Mouse (Mus musculus): ENCODE data around the gene Ankmy1. TPM values are rescaled to one million over a fixed set of nuclear protein-coding genes. Genes with fewer than 3 reads are reported as not detected.

Ankmy1 gene
- total and polyA plus RNA-seq, 3 experiments, result 0.07 to 0.13 TPM; not detected in 1

GRCm38 (mm10) chr1:92914993-92915392, 12.3 kb upstream of the Ankmy1 start:
- dilution Hi-C loops (cut with MboI; ENCODE audit: extremely low pct_ligation_motif_present, extremely low pct_unique_long_range_greater_than_20kb, low sequenced_read_pairs), result no loop called here
- in situ Hi-C loops (cut with MboI; ENCODE audit: low pct_ligation_motif_present, low pct_unique_long_range_greater_than_20kb, low sequenced_read_pairs), result no loop called here
- Histone ChIP-seq H3K36me3 (replicated peaks in 1 of 2; ENCODE audit: control insufficient read depth in 1 of 2, insufficient read depth in 1 of 2, low read length in 1 of 2) (peaks cover 51 to 69% of the 10 kb centered on the region in 2 experiments), H3K79me2 (replicated peaks; ENCODE audit: control insufficient read depth, extremely low read depth, insufficient read depth, poor library complexity, severe bottlenecking) (no peaks in the 10 kb centered on the region), H3K4me1 (ENCODE audit: control insufficient read depth in 1 of 2, insufficient read depth in 2 of 2) (peaks cover 7 to 21% of the 10 kb centered on the region in 2 experiments), H3K27me3 (replicated peaks) (peaks cover 1% of the 10 kb centered on the region), H3K4me2 (ENCODE audit: insufficient read depth, low read depth, poor library complexity, severe bottlenecking) (no peak overlapping the region), H3K4me3 (replicated peaks in 1 of 3; ENCODE audit: low read depth in 2 of 3, low read length in 2 of 3, poor library complexity in 1 of 3) (no peak overlapping the region), H3K9ac (ENCODE audit: insufficient read depth, low read depth) (no peak overlapping the region), H3K27ac (ENCODE audit: insufficient read depth, low read depth) (no peak overlapping the region), H3K9me3 (replicated peaks; ENCODE audit: low read length) (no peaks in the 10 kb centered on the region)
- no peak for DNase-seq (ENCODE audit: extremely low read depth)
- TF ChIP-seq NRF1 (IDR thresholded peaks at IDR 0.05; ENCODE audit: low read depth, low read length), result no peak
- TF ChIP-seq GABPA (IDR thresholded peaks at IDR 0.05; ENCODE audit: insufficient replicate concordance, low read depth, low read length), result no peak
- no peak for TF ChIP-seq HCFC1 (IDR thresholded peaks at IDR 0.05; ENCODE audit: low read depth, low read length)
- no peak for TF ChIP-seq ETS1 (conservative IDR thresholded peaks at IDR 0.05; ENCODE audit: low read depth, low read length)
- TF ChIP-seq TCF12 (IDR thresholded peaks at IDR 0.05; ENCODE audit: low read depth, low read length), result no peak
- TF ChIP-seq ZC3H11A (IDR thresholded peaks at IDR 0.05; ENCODE audit: low read depth, low read length), result no peak
- TF ChIP-seq SMC3 (IDR thresholded peaks at IDR 0.05; ENCODE audit: low read depth, low read length), result no peak
- no peak for TF ChIP-seq MXI1 (IDR thresholded peaks at IDR 0.05; ENCODE audit: low read depth, low read length)
- no peak for TF ChIP-seq IRF4 (IDR thresholded peaks at IDR 0.05; ENCODE audit: low read depth, low read length)

DNA sequence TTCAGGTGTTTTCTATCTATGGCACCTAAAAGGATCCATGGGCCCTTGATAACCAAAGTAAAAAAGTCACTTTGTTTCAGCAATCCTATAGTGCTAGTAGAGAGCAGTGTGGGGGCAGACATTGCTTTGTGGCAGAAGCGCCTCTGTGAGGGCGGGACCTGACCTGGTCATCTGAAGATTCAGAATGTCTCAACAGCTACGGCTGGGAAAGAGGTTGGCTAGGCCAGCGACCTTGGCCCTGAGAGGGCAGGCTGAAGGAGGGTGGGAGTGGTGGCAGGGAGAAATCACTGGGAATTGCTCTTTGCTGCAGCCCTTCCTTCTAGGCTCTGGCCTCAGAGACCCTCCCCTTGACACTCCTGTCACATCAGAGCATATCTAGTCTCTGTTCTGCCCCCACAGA, 11.5 kb upstream of the Ankmy1 start:
- DNase-seq (ENCODE audit: extremely low read depth), result no peak
- dilution Hi-C loops (cut with MboI; ENCODE audit: extremely low pct_ligation_motif_present, extremely low pct_unique_long_range_greater_than_20kb, low sequenced_read_pairs) (no loop called here), in situ Hi-C loops (cut with MboI; ENCODE audit: low pct_ligation_motif_present, low pct_unique_long_range_greater_than_20kb, low sequenced_read_pairs) (no loop called here)
- H3K9ac ChIP-seq (ENCODE audit: insufficient read depth, low read depth), result no peak overlapping the region
- H3K9me3 ChIP-seq (replicated peaks; ENCODE audit: low read length), result no peaks in the 10 kb centered on the region
- peaks cover 8% of the 10 kb centered on the region for H3K27me3 ChIP-seq (replicated peaks)
- no peak overlapping the region for H3K4me2 ChIP-seq (ENCODE audit: insufficient read depth, low read depth, poor library complexity, severe bottlenecking)
- H3K27ac ChIP-seq (ENCODE audit: insufficient read depth, low read depth), result no peak overlapping the region
- H3K36me3 ChIP-seq (replicated peaks in 1 of 2; ENCODE audit: control insufficient read depth in 1 of 2, insufficient read depth in 1 of 2, low read length in 1 of 2), result peaks cover 44 to 62% of the 10 kb centered on the region in 2 experiments
- H3K79me2 ChIP-seq (replicated peaks; ENCODE audit: control insufficient read depth, extremely low read depth, insufficient read depth, poor library complexity, severe bottlenecking), result no peaks in the 10 kb centered on the region
- H3K4me3 ChIP-seq (replicated peaks in 1 of 3; ENCODE audit: low read depth in 2 of 3, low read length in 2 of 3, poor library complexity in 1 of 3), result no peak overlapping the region
- H3K4me1 ChIP-seq (ENCODE audit: control insufficient read depth in 1 of 2, insufficient read depth in 2 of 2), result peaks cover 7 to 27% of the 10 kb centered on the region in 2 experiments
- TF ChIP-seq MAX (IDR thresholded peaks at IDR 0.05; ENCODE audit: low read length), result no peak
- TF ChIP-seq HCFC1 (IDR thresholded peaks at IDR 0.05; ENCODE audit: low read depth, low read length), result no peak
- TF ChIP-seq USF1 (IDR thresholded peaks at IDR 0.05; ENCODE audit: low read depth, low read length), result no peak
- no peak for TF ChIP-seq TCF12 (IDR thresholded peaks at IDR 0.05; ENCODE audit: low read depth, low read length)
- no peak for TF ChIP-seq ZKSCAN1 (IDR thresholded peaks at IDR 0.05; ENCODE audit: borderline replicate concordance, low read depth, low read length)
- TF ChIP-seq MAFK (IDR thresholded peaks at IDR 0.05; ENCODE audit: insufficient replicate concordance, low read length), result no peak
- TF ChIP-seq ETS1 (conservative IDR thresholded peaks at IDR 0.05; ENCODE audit: low read depth, low read length), result no peak
- no peak for TF ChIP-seq MAZ (IDR thresholded peaks at IDR 0.05; ENCODE audit: low read depth, low read length)
- no peak for TF ChIP-seq BHLHE40 (IDR thresholded peaks at IDR 0.05; ENCODE audit: low read depth, low read length)
- no peak for TF ChIP-seq RCOR1 (conservative IDR thresholded peaks at IDR 0.05; ENCODE audit: low read depth, low read length)
- TF ChIP-seq GABPA (IDR thresholded peaks at IDR 0.05; ENCODE audit: insufficient replicate concordance, low read depth, low read length), result no peak
- no peak for TF ChIP-seq ZNF384 (IDR thresholded peaks at IDR 0.05; ENCODE audit: low read depth, low read length)
- TF ChIP-seq MEF2A (IDR thresholded peaks at IDR 0.05; ENCODE audit: borderline replicate concordance, low read depth, low read length), result no peak
- no peak for TF ChIP-seq CHD2 (IDR thresholded peaks at IDR 0.05; ENCODE audit: low read length)
- TF ChIP-seq MYC (IDR thresholded peaks at IDR 0.05; ENCODE audit: low read depth, low read length), result no peak
- no peak for TF ChIP-seq POLR2AphosphoS2 (IDR thresholded peaks at IDR 0.05; ENCODE audit: low read depth, low read length)
- no peak for TF ChIP-seq EP300 (IDR thresholded peaks at IDR 0.05; ENCODE audit: low read length)
- TF ChIP-seq JUND (conservative IDR thresholded peaks at IDR 0.05; ENCODE audit: low read depth, low read length), result no peak
- TF ChIP-seq UBTF (IDR thresholded peaks at IDR 0.05; ENCODE audit: low read depth, low read length), result no peak
- no peak for TF ChIP-seq E2F4 (IDR thresholded peaks at IDR 0.05; ENCODE audit: insufficient replicate concordance, low read depth, low read length)
